Mouse (Mus musculus): ENCODE measurements around the gene Rsg1.
A peak's percentile ranks its signal among the peaks of the same experiment; 100 is the strongest.

Gene Rsg1

DNA sequence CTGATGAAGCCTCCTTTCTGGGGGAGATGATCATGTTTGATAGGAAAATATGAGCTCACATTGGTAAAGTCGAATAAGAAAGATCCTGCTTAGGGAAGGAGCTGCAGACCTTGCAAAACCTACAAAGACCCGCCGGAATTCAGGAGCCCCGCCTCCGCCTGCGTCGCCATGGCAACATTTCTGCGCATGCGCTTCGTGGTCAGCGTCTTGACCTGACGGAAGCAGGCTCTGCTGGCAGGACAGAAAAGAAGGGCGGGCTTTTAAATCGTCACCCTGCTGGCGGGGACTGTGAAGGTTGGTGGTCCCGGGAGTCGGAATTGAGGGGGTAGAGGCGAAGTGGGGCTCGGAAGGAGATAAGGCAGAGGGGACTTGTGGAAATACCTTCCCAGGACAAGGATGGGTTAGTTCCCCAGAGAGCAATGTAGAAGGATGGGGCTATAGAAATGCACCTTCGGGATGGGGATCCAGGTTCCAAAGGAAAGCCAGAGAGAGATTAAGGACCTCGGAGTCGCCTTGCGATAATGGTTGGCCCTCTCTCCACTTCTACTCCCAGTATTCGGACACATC lies at the start of gene Rsg1:
Gene Rsg1, plus strand, starts transcription at position 187 of the 567 bp plus-strand sequence.
- peak; percentile 88 to 94 for DNase-seq (ENCODE audit: low spot score in 2 of 2)

DNA sequence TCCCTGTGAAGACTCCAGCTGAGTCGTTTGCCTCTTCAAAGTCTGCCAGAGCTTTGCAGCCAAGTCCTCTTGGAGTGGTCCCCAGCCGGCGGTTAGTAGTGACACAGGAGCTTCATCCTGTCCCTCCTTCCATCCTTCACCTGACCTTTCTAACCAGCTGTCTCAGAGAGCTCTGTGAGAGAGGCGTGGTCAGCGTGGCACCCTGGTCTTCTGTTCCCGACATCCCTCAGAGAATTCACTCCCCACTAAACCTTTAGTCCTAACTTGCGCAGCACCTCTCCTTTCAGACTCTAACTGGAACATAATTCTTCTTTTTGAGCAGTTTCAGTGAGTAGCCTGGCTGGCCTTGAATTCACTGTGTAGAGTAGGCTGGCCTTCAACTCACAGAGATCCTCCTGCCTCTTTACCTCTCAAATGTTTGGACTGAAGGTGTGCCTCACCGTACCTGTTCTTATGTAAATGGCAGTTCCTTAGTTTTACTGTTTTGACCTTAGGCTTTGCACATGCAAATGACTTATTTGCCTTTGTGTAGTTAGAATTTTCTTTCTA lies 47.9 kb upstream of the Rsg1 start:
- no peak for DNase-seq (ENCODE audit: low spot score in 2 of 2)

GRCm38 (mm10) chr4:141167156-141167555 lies 46.6 kb upstream of the Rsg1 start:
- no peak for DNase-seq (ENCODE audit: low spot score in 2 of 2)

GRCm38 (mm10) chr4:141172121-141172520 lies 41.6 kb upstream of the Rsg1 start:
- no peak for DNase-seq (ENCODE audit: low spot score in 2 of 2)

- DNase-seq (ENCODE audit: low spot score in 2 of 2): no peak
Measured at GRCm38 (mm10) chr4:141175783-141176182, 38.0 kb upstream of the Rsg1 start.

DNA sequence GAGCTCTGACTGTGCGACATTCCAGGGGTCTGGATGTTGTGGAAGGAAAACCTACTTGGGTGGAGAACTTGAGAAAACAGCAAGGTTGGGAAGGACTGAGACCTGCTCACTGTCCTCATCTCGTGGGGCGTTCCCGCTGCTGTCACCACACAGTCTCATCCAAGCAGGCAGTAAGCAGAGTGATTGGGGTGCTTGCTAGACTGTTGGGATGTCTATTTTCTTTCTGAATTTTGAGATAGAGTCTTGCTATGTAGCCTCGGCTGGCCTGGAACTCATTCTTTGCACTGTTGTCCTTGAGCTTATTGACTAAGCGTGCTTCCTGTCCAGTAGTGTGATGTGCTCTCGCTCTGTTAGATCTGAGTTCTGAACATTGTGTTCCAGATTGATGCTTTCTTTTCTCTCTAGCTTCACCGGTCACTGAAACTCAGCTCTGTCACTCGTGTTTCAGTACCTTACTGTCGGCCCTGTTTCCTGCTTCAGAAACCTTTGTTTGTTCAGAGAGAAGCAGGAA lies 37.4 kb upstream of the Rsg1 start:
- no peak for DNase-seq (ENCODE audit: low spot score in 2 of 2)

DNA sequence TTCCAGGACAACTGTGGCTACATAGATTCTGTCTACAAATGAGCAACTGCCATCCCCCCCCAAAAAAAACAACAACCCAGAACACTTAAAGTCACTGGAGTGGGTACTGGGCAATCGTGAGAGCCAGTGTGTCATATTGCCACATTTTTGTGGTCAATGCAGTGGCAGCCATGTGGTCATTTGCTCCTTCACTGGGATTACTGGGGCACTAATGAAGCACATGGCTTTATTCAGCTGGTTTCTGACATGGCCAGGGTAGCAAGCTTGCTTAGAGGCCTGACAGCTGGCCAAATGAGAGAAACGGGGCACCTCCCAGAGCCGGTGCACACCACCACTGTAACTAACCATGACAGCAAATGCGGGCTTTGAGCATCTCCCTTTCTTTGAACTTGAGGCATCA lies 35.3 kb upstream of the Rsg1 start:
- DNase-seq (ENCODE audit: low spot score in 2 of 2): no peak

DNA sequence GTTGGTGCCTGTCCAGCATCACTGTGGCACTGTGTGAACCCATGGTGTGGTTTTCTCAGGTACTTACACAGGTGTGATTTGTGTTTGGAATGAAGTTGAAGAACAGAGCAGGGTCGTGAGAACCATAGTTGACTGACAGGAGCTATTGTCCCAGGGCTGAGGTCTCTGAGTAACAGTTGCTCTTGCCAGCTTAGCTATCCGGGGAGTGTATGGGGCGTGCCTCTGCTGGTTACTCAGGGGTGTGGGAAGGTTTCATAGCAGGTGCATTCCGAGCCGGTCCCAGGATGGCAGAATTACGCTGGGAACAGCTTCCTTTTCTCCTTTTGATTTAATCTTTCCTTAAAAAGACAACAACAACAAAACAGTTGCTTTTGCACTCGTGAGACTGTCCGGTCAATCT lies 32.9 kb upstream of the Rsg1 start:
- DNase-seq (ENCODE audit: low spot score in 2 of 2): no peak

- DNase-seq (ENCODE audit: low spot score in 2 of 2): no peak
Measured at GRCm38 (mm10) chr4:141181981-141182380, 31.8 kb upstream of the Rsg1 start.

- no peak for DNase-seq (ENCODE audit: low spot score in 2 of 2)
Measured at GRCm38 (mm10) chr4:141183932-141184331, 29.8 kb upstream of the Rsg1 start.

DNA sequence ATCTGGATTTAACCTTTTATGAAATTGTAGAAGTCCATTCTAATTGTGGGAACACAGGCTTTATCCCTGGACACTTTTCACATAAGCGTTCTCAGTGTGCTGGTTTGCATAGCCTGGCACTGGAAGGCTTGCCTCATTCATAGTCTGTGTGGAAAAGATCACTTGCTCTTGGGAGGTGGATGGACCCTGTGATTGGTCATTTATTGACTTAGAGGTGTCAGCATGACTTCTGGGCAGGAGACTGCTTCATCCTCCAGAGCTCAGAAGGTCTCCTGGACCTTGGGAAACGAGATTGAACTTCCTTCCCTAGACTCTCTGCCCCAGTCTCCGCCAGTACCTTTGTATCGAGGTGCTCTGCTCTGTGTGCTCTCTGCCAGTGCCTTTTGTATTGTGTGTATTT lies 29.3 kb upstream of the Rsg1 start:
- DNase-seq (ENCODE audit: low spot score in 2 of 2): no peak

GRCm38 (mm10) chr4:141186923-141187836 lies 26.6 kb upstream of the Rsg1 start:
- no peak for DNase-seq (ENCODE audit: low spot score in 2 of 2)

- no peak for DNase-seq (ENCODE audit: low spot score in 2 of 2)
Measured at GRCm38 (mm10) chr4:141191294-141191693, 22.5 kb upstream of the Rsg1 start.

DNA sequence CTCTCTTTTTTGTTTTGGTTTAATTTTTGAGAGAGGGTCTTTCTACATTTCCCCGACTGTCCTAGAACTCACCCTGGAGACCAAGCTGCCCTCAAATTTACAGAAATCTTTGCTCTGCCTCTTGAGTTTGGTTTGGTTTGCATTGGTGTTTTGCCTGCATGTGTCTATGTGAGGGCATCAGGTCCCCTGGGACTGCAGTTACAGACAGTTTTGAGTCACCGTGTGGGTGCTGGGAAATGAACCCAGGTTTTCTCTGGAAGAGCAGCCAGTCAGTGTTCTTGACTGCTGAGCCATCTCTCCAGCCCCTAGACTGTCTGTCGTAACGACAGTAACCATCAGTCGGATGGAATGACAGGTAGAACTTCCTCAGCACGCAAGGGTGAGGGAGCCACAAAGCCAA lies 19.2 kb upstream of the Rsg1 start:
- DNase-seq (ENCODE audit: low spot score in 2 of 2): no peak

GRCm38 (mm10) chr4:141196981-141197685 lies 16.6 kb upstream of the Rsg1 start:
- DNase-seq (ENCODE audit: low spot score in 2 of 2): no peak

- no peak for DNase-seq (ENCODE audit: low spot score in 2 of 2)
Measured at GRCm38 (mm10) chr4:141197686-141198035, 16.1 kb upstream of the Rsg1 start.

DNA sequence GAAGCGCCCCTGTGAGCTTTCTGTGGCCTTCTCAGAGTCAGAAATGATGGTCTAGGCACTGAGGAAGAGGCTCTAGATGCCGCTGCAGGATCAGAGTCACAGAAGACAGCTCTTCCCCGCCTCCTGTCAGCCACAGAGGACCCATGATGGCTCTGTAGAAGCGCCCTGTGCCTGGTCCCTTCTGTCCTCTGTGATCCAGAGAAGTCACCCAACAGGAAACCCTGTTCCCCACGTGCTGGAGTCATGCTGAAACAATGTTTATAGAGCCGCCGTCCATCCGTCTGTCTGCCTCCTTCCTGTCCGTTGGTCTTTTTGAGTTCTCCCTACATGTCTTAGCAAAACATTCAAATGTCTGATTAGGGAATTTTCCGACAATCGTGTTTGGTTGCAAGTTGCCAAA lies 12.8 kb upstream of the Rsg1 start:
- no peak for DNase-seq (ENCODE audit: low spot score in 2 of 2)

GRCm38 (mm10) chr4:141202192-141202591 lies 11.6 kb upstream of the Rsg1 start:
- no peak for DNase-seq (ENCODE audit: low spot score in 2 of 2)

- DNase-seq (ENCODE audit: low spot score in 2 of 2): peak in 1 of 2 experiments; percentile 50
Measured at GRCm38 (mm10) chr4:141204580-141205061, 9.1 kb upstream of the Rsg1 start.

DNA sequence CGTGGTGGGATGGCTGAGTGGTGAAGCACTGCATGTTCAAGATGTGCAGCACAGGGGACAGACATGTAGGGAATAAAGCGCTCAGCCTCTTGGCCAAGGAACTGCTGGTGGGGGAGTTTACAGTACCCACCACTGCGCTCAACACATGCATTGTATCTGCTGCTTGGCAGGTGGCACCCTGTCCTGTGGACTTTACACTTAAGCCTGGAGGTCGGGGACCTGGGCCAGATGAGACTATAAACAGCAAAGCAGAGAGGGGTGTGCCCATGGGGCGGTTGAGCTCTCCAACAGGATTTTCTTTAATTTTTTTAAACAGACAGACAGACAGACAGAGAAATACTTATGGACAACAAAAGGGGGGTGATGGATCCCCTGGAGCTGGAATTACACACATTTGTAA lies 6.7 kb upstream of the Rsg1 start:
- no peak for DNase-seq (ENCODE audit: low spot score in 2 of 2)

DNA sequence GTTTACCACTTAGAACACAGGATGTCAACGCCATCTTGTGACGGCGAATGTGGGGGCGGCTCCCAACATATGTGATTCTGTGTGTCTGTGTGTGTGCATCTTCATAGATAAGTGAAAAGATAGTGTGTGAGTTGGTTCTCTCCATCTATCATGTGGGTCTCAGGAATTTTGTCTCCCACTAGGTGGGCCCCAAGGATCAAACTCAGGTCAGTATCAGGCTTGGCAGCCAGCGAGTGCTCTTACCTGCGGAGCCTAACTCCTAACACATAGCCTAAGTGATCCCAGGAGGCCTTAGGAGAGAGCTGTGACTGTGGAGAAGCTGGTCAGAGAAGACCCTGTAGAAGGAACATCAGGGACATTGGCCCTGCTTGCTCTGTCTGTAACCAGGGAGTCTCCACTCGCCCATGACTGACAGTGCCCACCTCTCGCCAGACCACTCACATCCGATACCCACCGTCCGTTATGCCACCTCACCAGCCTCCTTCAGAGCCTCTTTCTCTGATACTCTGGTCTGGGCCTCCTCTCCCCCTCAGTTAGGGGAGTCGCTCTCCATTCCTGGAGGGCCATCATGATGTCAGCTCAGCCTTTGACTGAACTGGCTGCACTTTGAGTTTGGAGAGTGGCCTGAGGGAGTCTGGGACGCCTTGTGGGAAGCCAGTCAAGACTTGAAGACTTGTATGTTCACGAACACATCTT lies 3.1 kb upstream of the Rsg1 start:
- no peak for DNase-seq (ENCODE audit: low spot score in 2 of 2)

GRCm38 (mm10) chr4:141211646-141212045 lies 2.1 kb upstream of the Rsg1 start:
- DNase-seq (ENCODE audit: low spot score in 2 of 2): no peak

Measured in frontal cortex, postnatal 14 days (tissue).